8 mouse cellular contexts compared by ENCODE assay signal in the genomic region with DNA sequence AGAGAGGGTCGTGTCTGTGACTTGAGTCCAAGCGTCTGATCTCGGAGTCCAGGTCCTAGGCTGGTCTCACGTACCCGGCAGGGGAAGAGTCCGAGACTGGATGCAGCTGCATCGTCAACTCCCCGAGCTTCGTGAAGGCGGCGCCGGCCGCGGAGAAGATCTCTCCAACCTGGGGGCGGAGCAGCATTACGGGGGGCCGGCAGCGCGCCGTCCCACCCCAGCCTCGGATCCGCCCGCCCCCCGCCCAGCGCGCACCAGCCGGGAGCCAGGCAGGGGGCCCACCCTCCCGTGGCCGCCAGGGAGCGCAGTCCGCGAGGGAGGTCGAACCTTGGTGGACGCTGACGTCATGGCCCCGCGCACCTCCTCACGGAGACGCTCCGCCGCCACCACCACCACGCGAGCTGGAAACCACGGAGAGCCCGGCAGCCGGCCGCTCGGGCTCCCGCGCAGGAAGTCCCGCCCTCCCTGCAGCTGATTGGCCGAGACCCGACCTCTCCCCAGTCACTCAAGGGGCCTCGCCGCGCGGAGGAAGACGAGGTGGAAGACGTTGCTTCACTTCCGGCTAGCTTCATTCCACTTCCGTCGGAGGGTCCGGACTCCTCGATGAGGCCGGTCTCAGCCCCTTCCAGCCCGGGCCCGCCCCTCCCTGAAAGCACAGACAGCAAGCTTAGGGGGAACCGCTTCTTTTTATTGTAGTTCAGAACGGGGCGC. TPM values are rescaled to one million over a fixed set of nuclear protein-coding genes. Genes with fewer than 3 reads are reported as not detected.
DNase-seq lines count a peak whose midpoint lies in the region; ATAC-seq and TF ChIP-seq lines count a peak whose summit lies in the region.

Gene 0610010K14Rik, minus strand, starts transcription at position 458 of the 711 bp plus-strand sequence.

- WGBS in forebrain, embryonic 11.5 days, result under 1% methylated on average over 63 of the region's 70 CpGs
- WGBS in heart, embryonic 16.5 days, result under 1% methylated on average over 70 of the region's 70 CpGs
- WGBS in liver, embryonic 16.5 days (ENCODE audit: insufficient replicate concordance), result under 1% methylated on average over 67 of the region's 70 CpGs
- under 1% methylated on average over 68 of the region's 70 CpGs for WGBS in neural tube, embryonic 13.5 days

- peaks cover 14% of the 10 kb centered on the region for H3K4me1 ChIP-seq in forebrain, embryonic 11.5 days (replicated peaks; ENCODE audit: control insufficient read depth, insufficient read depth, low read length)
- peaks cover 26% of the 10 kb centered on the region for H3K4me1 ChIP-seq in heart, embryonic 16.5 days (ENCODE audit: control insufficient read depth, insufficient read depth, low read length)
- H3K4me1 ChIP-seq in liver, embryonic 16.5 days (ENCODE audit: control insufficient read depth, low read depth, low read length), result peaks cover 34% of the 10 kb centered on the region
- H3K4me1 ChIP-seq in neural tube, embryonic 13.5 days (replicated peaks), result peaks cover 44% of the 10 kb centered on the region
- H3K4me1 ChIP-seq in testis, adult 2 months (ENCODE audit: control insufficient read depth, insufficient read depth, low read length), result peaks cover 18% of the 10 kb centered on the region

- DNase-seq in CD8-positive naive resting alpha-beta T cell, adult 2 months (ENCODE audit: low read depth in 2 of 2, low spot score in 2 of 2), result peak; percentile 90 to 92
- DNase-seq in c-Kit-positive CD71-negative TER-119-negative erythroid progenitor cells, embryonic 14.5 days (ENCODE audit: low read depth), result peak; percentile 94
- DNase-seq in forebrain, embryonic 11.5 days (ENCODE audit: low spot score), result peak; percentile 99
- peak; percentile 99 for DNase-seq in kidney, postnatal 4 days

- H3K4me2 ChIP-seq in forebrain, embryonic 11.5 days (ENCODE audit: low read depth, low read length, severe bottlenecking), result peak within 1 kb of the TSS; percentile 95
- peak within 1 kb of the TSS; percentile 95 for H3K4me2 ChIP-seq in heart, embryonic 16.5 days (ENCODE audit: low read depth, low read length)
- H3K4me2 ChIP-seq in liver, embryonic 16.5 days (ENCODE audit: low read depth, low read length), result peak within 1 kb of the TSS; percentile 87
- peak within 1 kb of the TSS; percentile 99 for H3K4me2 ChIP-seq in neural tube, embryonic 13.5 days

- H3K9me3 ChIP-seq in forebrain, embryonic 11.5 days (ENCODE audit: control insufficient read depth, low read length), result no peaks in the 10 kb centered on the region
- no peaks in the 10 kb centered on the region for H3K9me3 ChIP-seq in heart, embryonic 16.5 days (replicated peaks; ENCODE audit: control insufficient read depth, low read length)
- H3K9me3 ChIP-seq in liver, embryonic 16.5 days (replicated peaks; ENCODE audit: control insufficient read depth, low read length), result no peaks in the 10 kb centered on the region
- H3K9me3 ChIP-seq in neural tube, embryonic 13.5 days, result no peaks in the 10 kb centered on the region

- H3K27me3 ChIP-seq in forebrain, embryonic 11.5 days (ENCODE audit: control insufficient read depth, insufficient read depth, low read length), result no peaks in the 10 kb centered on the region
- H3K27me3 ChIP-seq in heart, embryonic 16.5 days (ENCODE audit: control insufficient read depth, insufficient read depth, low read length), result no peaks in the 10 kb centered on the region
- no peaks in the 10 kb centered on the region for H3K27me3 ChIP-seq in liver, embryonic 16.5 days (ENCODE audit: control insufficient read depth, insufficient read depth, low read depth, low read length)
- no peaks in the 10 kb centered on the region for H3K27me3 ChIP-seq in neural tube, embryonic 13.5 days
- no peaks in the 10 kb centered on the region for H3K27me3 ChIP-seq in testis, adult 2 months (ENCODE audit: control insufficient read depth, insufficient read depth, low read length)

- H3K27ac ChIP-seq in forebrain, embryonic 11.5 days (ENCODE audit: low read depth, low read length), result peak within 1 kb of the TSS; percentile 86
- H3K27ac ChIP-seq in heart, embryonic 16.5 days (ENCODE audit: low read length), result peak within 1 kb of the TSS; percentile 95
- H3K27ac ChIP-seq in liver, embryonic 16.5 days (ENCODE audit: low read length), result peak within 1 kb of the TSS; percentile 95
- H3K27ac ChIP-seq in neural tube, embryonic 13.5 days (replicated peaks), result peak within 1 kb of the TSS; percentile 95
- H3K27ac ChIP-seq in testis, adult 2 months (ENCODE audit: control insufficient read depth, insufficient read depth, low read depth, low read length), result peak within 1 kb of the TSS; percentile 95

- peaks cover 5% of the 10 kb centered on the region; the same call in 1 of the 2 replicates for H3K36me3 ChIP-seq in forebrain, embryonic 11.5 days (ENCODE audit: control insufficient read depth, insufficient read depth, low read length)
- H3K36me3 ChIP-seq in heart, embryonic 16.5 days (ENCODE audit: control insufficient read depth, insufficient read depth), result peaks cover 10% of the 10 kb centered on the region; the same call in 1 of the 2 replicates
- H3K36me3 ChIP-seq in liver, embryonic 16.5 days (ENCODE audit: control insufficient read depth, insufficient read depth), result no peaks in the 10 kb centered on the region
- H3K36me3 ChIP-seq in neural tube, embryonic 13.5 days, result peaks cover 20% of the 10 kb centered on the region
- no peaks in the 10 kb centered on the region for H3K36me3 ChIP-seq in testis, adult 2 months (ENCODE audit: control insufficient read depth, insufficient read depth, low read length)

- ATAC-seq in forebrain, embryonic 11.5 days (replicated peaks; ENCODE audit: low FRiP score), result peak; percentile 95
- peak; percentile 94 for ATAC-seq in heart, embryonic 16.5 days (replicated peaks; ENCODE audit: extremely low read depth, insufficient read depth, low FRiP score)
- ATAC-seq in liver, embryonic 16.5 days (ENCODE audit: low read depth), result peak; percentile 92
- peak; percentile 93 for ATAC-seq in neural tube, embryonic 13.5 days (ENCODE audit: low read depth)

- peak; percentile 89 for TF ChIP-seq POLR2A in testis, adult 2 months (IDR thresholded peaks at IDR 0.05; ENCODE audit: control insufficient read depth, low read depth, low read length)

- H3K4me3 ChIP-seq in forebrain, embryonic 11.5 days (ENCODE audit: low read depth, low read length), result peak within 1 kb of the TSS; percentile 83
- peak within 1 kb of the TSS; percentile 98 for H3K4me3 ChIP-seq in heart, embryonic 16.5 days (ENCODE audit: low read length)
- H3K4me3 ChIP-seq in liver, embryonic 16.5 days (ENCODE audit: low read depth, low read length), result peak within 1 kb of the TSS; percentile 96
- peak within 1 kb of the TSS; percentile 95 for H3K4me3 ChIP-seq in neural tube, embryonic 13.5 days
- H3K4me3 ChIP-seq in testis, adult 2 months (ENCODE audit: control insufficient read depth, low read depth, low read length), result peak within 1 kb of the TSS; percentile 90

- H3K9ac ChIP-seq in forebrain, embryonic 11.5 days (ENCODE audit: low read length), result peak within 1 kb of the TSS; percentile 86
- H3K9ac ChIP-seq in heart, embryonic 16.5 days (ENCODE audit: low read length), result peak within 1 kb of the TSS; percentile 94
- H3K9ac ChIP-seq in liver, embryonic 16.5 days (ENCODE audit: low read depth, low read length), result peak within 1 kb of the TSS; percentile 97
- peak within 1 kb of the TSS; percentile 94 for H3K9ac ChIP-seq in neural tube, embryonic 13.5 days

- TF ChIP-seq CTCF in testis, adult 2 months (IDR thresholded peaks at IDR 0.05; ENCODE audit: control insufficient read depth, insufficient read depth, insufficient replicate concordance, low read depth, low read length), result peak; percentile 50; the same call in 1 of the 2 replicates

RNA-seq across cellular contexts. Expression of gene 0610010K14Rik, which starts in this region (rescaled TPM):
- polyA plus RNA-seq in forebrain, embryonic 11.5 days (2014; fragmentation: Nextera tagmentation; extraction: Ambion mirVana), result 202 and 223 TPM in 2 replicates
- 116 and 121 TPM in 2 replicates for polyA plus RNA-seq in heart, embryonic 16.5 days (2015; fragmentation: Nextera tagmentation; extraction: Ambion mirVana)
- polyA plus RNA-seq in liver, embryonic 16.5 days (2015; fragmentation: Nextera tagmentation; extraction: Ambion mirVana), result 53.9 and 54.5 TPM in 2 replicates
- polyA plus RNA-seq in neural tube, embryonic 13.5 days (2015; fragmentation: Nextera tagmentation; extraction: Ambion mirVana), result 161 and 174 TPM in 2 replicates
- 26.6 and 27.7 TPM in 2 replicates for polyA plus RNA-seq in testis, adult 2 months (2012; rRNA removed)

Comparison
In these comparisons a context has a peak if more than half of its experiments do, and no peak if none do; other contexts are left out.
1. Peak in every context shown above with its lines: DNase-seq, ATAC-seq, H3K4me3 ChIP-seq and H3K27ac ChIP-seq.